Mouse (Mus musculus): Measurements from ENCODE around the gene Hdgfl1. TPM values are rescaled to one million over a fixed set of nuclear protein-coding genes. Genes with fewer than 3 reads are reported as not detected.

The Hdgfl1 gene
- total RNA-seq (2014; rRNA removed) (not detected in 2 replicates), polyA plus RNA-seq (2015; fragmentation: Nextera tagmentation; extraction: Ambion mirVana) (not detected in 2 replicates)

- Histone ChIP-seq H3K27me3 (ENCODE audit: insufficient read depth, low read length) (no peaks in the 10 kb centered on the region), H3K4me1 (ENCODE audit: insufficient read depth, low read length) (no peaks in the 10 kb centered on the region), H3K9ac (replicated peaks; ENCODE audit: low read length, poor library complexity, severe bottlenecking) (no peak within 1 kb of the TSS), H3K9me3 (ENCODE audit: low read length) (no peaks in the 10 kb centered on the region; the same call in 1 of the 2 replicates), H3K4me3 (ENCODE audit: low read depth, low read length) (no peak within 1 kb of the TSS), H3K4me2 (ENCODE audit: low read depth, low read length, poor library complexity, severe bottlenecking) (no peak within 1 kb of the TSS), H3K36me3 (ENCODE audit: insufficient read depth, low read length) (no peaks in the 10 kb centered on the region), H3K27ac (ENCODE audit: low read depth, low read length) (no peak within 1 kb of the TSS)
- DNase-seq (ENCODE audit: low spot score) (no peak), ATAC-seq (ENCODE audit: low FRiP score) (no peak)
- 96% methylated on average over 16 of the region's 16 CpGs for WGBS
- no peak for TF ChIP-seq CTCF (IDR thresholded peaks at IDR 0.05)
These were observed at the start of gene Hdgfl1 for GRCm38 (mm10) chr13:26769955-26770354. Gene Hdgfl1, minus strand, starts transcription at chr13:26770165.

- H3K4me2 ChIP-seq (ENCODE audit: low read depth, low read length, poor library complexity, severe bottlenecking) = no peak overlapping the region
- H3K36me3 ChIP-seq (ENCODE audit: insufficient read depth, low read length) = no peaks in the 10 kb centered on the region
- DNase-seq (ENCODE audit: low spot score) (no peak), ATAC-seq (ENCODE audit: low FRiP score) (no peak)
- no peaks in the 10 kb centered on the region for H3K9me3 ChIP-seq (ENCODE audit: low read length)
- H3K9ac ChIP-seq (replicated peaks; ENCODE audit: low read length, poor library complexity, severe bottlenecking) = no peak overlapping the region
- TF ChIP-seq CTCF (IDR thresholded peaks at IDR 0.05) = no peak
- 85% methylated on average over 3 of the region's 3 CpGs for WGBS
- no peak overlapping the region for H3K4me3 ChIP-seq (ENCODE audit: low read depth, low read length)
- H3K27ac ChIP-seq (ENCODE audit: low read depth, low read length) = no peak overlapping the region
- no peaks in the 10 kb centered on the region for H3K4me1 ChIP-seq (ENCODE audit: insufficient read depth, low read length)
- H3K27me3 ChIP-seq (ENCODE audit: insufficient read depth, low read length) = no peaks in the 10 kb centered on the region
These were observed 25.5 kb upstream of the Hdgfl1 start for GRCm38 (mm10) chr13:26795460-26795859.

- H3K36me3 ChIP-seq (ENCODE audit: insufficient read depth, low read length) = no peaks in the 10 kb centered on the region
- no peaks in the 10 kb centered on the region for H3K4me1 ChIP-seq (ENCODE audit: insufficient read depth, low read length)
- no peak overlapping the region for H3K27ac ChIP-seq (ENCODE audit: low read depth, low read length)
- H3K9me3 ChIP-seq (ENCODE audit: low read length) = no peaks in the 10 kb centered on the region; the same call in 1 of the 2 replicates
- TF ChIP-seq CTCF (IDR thresholded peaks at IDR 0.05) = no peak
- no peak overlapping the region for H3K4me2 ChIP-seq (ENCODE audit: low read depth, low read length, poor library complexity, severe bottlenecking)
- H3K9ac ChIP-seq (replicated peaks; ENCODE audit: low read length, poor library complexity, severe bottlenecking) = no peak overlapping the region
- H3K4me3 ChIP-seq (ENCODE audit: low read depth, low read length) = no peak overlapping the region
- H3K27me3 ChIP-seq (ENCODE audit: insufficient read depth, low read length) = no peaks in the 10 kb centered on the region
- ATAC-seq (ENCODE audit: low FRiP score) (no peak), DNase-seq (ENCODE audit: low spot score) (no peak)
- 96% methylated on average over 15 of the region's 15 CpGs for WGBS
These were observed 541 bp downstream of the Hdgfl1 start for GRCm38 (mm10) chr13:26769424-26769823.

- Histone ChIP-seq H3K4me1 (ENCODE audit: insufficient read depth, low read length) (no peaks in the 10 kb centered on the region), H3K9ac (replicated peaks; ENCODE audit: low read length, poor library complexity, severe bottlenecking) (no peak overlapping the region), H3K27me3 (ENCODE audit: insufficient read depth, low read length) (no peaks in the 10 kb centered on the region), H3K27ac (ENCODE audit: low read depth, low read length) (no peak overlapping the region), H3K4me2 (ENCODE audit: low read depth, low read length, poor library complexity, severe bottlenecking) (no peak overlapping the region), H3K9me3 (ENCODE audit: low read length) (no peaks in the 10 kb centered on the region), H3K36me3 (ENCODE audit: insufficient read depth, low read length) (no peaks in the 10 kb centered on the region), H3K4me3 (ENCODE audit: low read depth, low read length) (no peak overlapping the region)
- ATAC-seq (ENCODE audit: low FRiP score) = no peak
- TF ChIP-seq CTCF (IDR thresholded peaks at IDR 0.05) = no peak
- peak; percentile 29 for DNase-seq (ENCODE audit: low spot score)
- whole genome bisulfite sequencing = 62% methylated on average over 12 of the region's 12 CpGs
These were observed 7.8 kb downstream of the Hdgfl1 start for GRCm38 (mm10) chr13:26761966-26762803.

- DNase-seq (ENCODE audit: low spot score) (no peak), ATAC-seq (ENCODE audit: low FRiP score) (no peak)
- no peak overlapping the region; the same call in 1 of the 2 replicates for H3K27ac ChIP-seq (ENCODE audit: low read depth, low read length)
- H3K27me3 ChIP-seq (ENCODE audit: insufficient read depth, low read length) = no peaks in the 10 kb centered on the region
- no peak overlapping the region for H3K4me2 ChIP-seq (ENCODE audit: low read depth, low read length, poor library complexity, severe bottlenecking)
- H3K9ac ChIP-seq (replicated peaks; ENCODE audit: low read length, poor library complexity, severe bottlenecking) = no peak overlapping the region
- no peak overlapping the region for H3K4me3 ChIP-seq (ENCODE audit: low read depth, low read length)
- no peaks in the 10 kb centered on the region for H3K4me1 ChIP-seq (ENCODE audit: insufficient read depth, low read length)
- no peaks in the 10 kb centered on the region for H3K9me3 ChIP-seq (ENCODE audit: low read length)
- TF ChIP-seq CTCF (IDR thresholded peaks at IDR 0.05) = no peak
- H3K36me3 ChIP-seq (ENCODE audit: insufficient read depth, low read length) = no peaks in the 10 kb centered on the region
These were observed 17.1 kb downstream of the Hdgfl1 start for GRCm38 (mm10) chr13:26752863-26753262.

- Histone ChIP-seq H3K9me3 (ENCODE audit: low read length) (no peaks in the 10 kb centered on the region), H3K36me3 (ENCODE audit: insufficient read depth, low read length) (no peaks in the 10 kb centered on the region), H3K4me2 (ENCODE audit: low read depth, low read length, poor library complexity, severe bottlenecking) (no peak overlapping the region), H3K4me3 (ENCODE audit: low read depth, low read length) (no peak overlapping the region), H3K27ac (ENCODE audit: low read depth, low read length) (no peak overlapping the region; the same call in 1 of the 2 replicates), H3K4me1 (ENCODE audit: insufficient read depth, low read length) (no peaks in the 10 kb centered on the region), H3K27me3 (ENCODE audit: insufficient read depth, low read length) (no peaks in the 10 kb centered on the region), H3K9ac (replicated peaks; ENCODE audit: low read length, poor library complexity, severe bottlenecking) (no peak overlapping the region)
- 34% methylated on average over 1 of the region's 1 CpGs for WGBS
- TF ChIP-seq CTCF (IDR thresholded peaks at IDR 0.05) = no peak
- DNase-seq (ENCODE audit: low spot score) (peak; percentile 72), ATAC-seq (ENCODE audit: low FRiP score) (no peak)
These were observed 17.6 kb downstream of the Hdgfl1 start for GRCm38 (mm10) chr13:26752414-26752813.
